Mouse (Mus musculus) heart, embryonic 12.5 days (tissue): ENCODE data around the gene Vdr. TPM values are rescaled to one million over a fixed set of nuclear protein-coding genes. Genes with fewer than 3 reads are reported as not detected.
A peak's percentile ranks its signal among the peaks of the same experiment; 100 is the strongest.

Experiments used
- ATAC-seq: fragments of 200-750 bp; cut with Nextera tagmentation; 2 replicates; pipeline ENCODE4 v1.8.0; 2017; ENCODE audit warnings: moderate TSS enrichment, moderate library complexity; ENCODE audit not compliant: insufficient number of reproducible peaks, low FRiP score
- H3K27ac ChIP-seq: fragments of 300-500 bp; sonication (generic); 2 replicates; pipeline ENCODE4 v1.5.1; 2016; ENCODE audit warnings: mild to moderate bottlenecking, moderate library complexity; ENCODE audit not compliant: poor library complexity, severe bottlenecking
- H3K27me3 ChIP-seq: fragments of 300-500 bp; sonication (generic); replicated peaks from 2 replicates; pipeline ENCODE4 v1.6.1; 2016; ENCODE audit warnings: mild to moderate bottlenecking, moderate library complexity
- H3K36me3 ChIP-seq: fragments of 300-500 bp; sonication (generic); 2 replicates; pipeline ENCODE4 v1.6.1; 2016; ENCODE audit warnings: mild to moderate bottlenecking, moderate library complexity
- H3K4me1 ChIP-seq: fragments of 300-500 bp; sonication (generic); replicated peaks from 2 replicates; pipeline ENCODE4 v1.6.1; 2016; ENCODE audit warnings: mild to moderate bottlenecking
- H3K4me2 ChIP-seq: fragments of 300-500 bp; sonication (generic); 2 replicates; pipeline ENCODE4 v1.6.1; 2016; ENCODE audit warnings: mild to moderate bottlenecking, moderate library complexity
- H3K4me3 ChIP-seq: fragments of 300-500 bp; sonication (generic); 2 replicates; pipeline ENCODE4 v1.5.1; 2016; ENCODE audit warnings: mild to moderate bottlenecking
- H3K9ac ChIP-seq: fragments of 300-500 bp; sonication (generic); 2 replicates; pipeline ENCODE4 v1.6.1; 2016; ENCODE audit warnings: mild to moderate bottlenecking, moderate library complexity
- H3K9me3 ChIP-seq: fragments of 300-500 bp; sonication (generic); replicated peaks from 2 replicates; pipeline ENCODE4 v1.6.1; 2016; ENCODE audit warnings: mild to moderate bottlenecking, moderate library complexity
- WGBS: fragments of 180-500 bp; shearing (Covaris S2); methylation state at CpG from one replicate; pipeline ENCODE4 v1.1.7; 2016; 5-methylcytosine and 5-hydroxymethylcytosine counted together
- polyA plus RNA-seq: library from polyadenylated mRNA; unstranded; fragments of >200 nt; fragmentation: Nextera tagmentation; extraction: Ambion mirVana; gene quantifications from 2 replicates; pipeline ENCODE4 v1.2.1, GENCODE M21; 2016

The Vdr gene
- polyA plus RNA-seq, 1 experiment from 2014 or later: 1.4 TPM

- Histone ChIP-seq H3K4me1 (no peaks in the 10 kb centered on the region), H3K36me3 (no peaks in the 10 kb centered on the region), H3K9me3 (no peaks in the 10 kb centered on the region), H3K4me2 (no peak overlapping the region), H3K27ac (no peak overlapping the region), H3K9ac (no peak overlapping the region), H3K4me3 (no peak overlapping the region), H3K27me3 (no peaks in the 10 kb centered on the region)
- no peak for ATAC-seq
- WGBS: 91% methylated on average over 9 of the region's 9 CpGs
Observed at GRCm38 (mm10) chr15:97921796-97922195, 11.4 kb upstream of the Vdr start.

GRCm38 (mm10) chr15:97920306-97920705, 9.9 kb upstream of the Vdr start:
- WGBS: 56% methylated on average over 5 of the region's 5 CpGs
- Histone ChIP-seq H3K36me3 (no peaks in the 10 kb centered on the region), H3K4me3 (no peak overlapping the region), H3K27ac (no peak overlapping the region), H3K4me1 (no peaks in the 10 kb centered on the region), H3K9me3 (no peaks in the 10 kb centered on the region), H3K4me2 (no peak overlapping the region), H3K27me3 (no peaks in the 10 kb centered on the region; the same call in 1 of the 2 replicates), H3K9ac (no peak overlapping the region)
- no peak for ATAC-seq

GRCm38 (mm10) chr15:97919217-97919616, 8.8 kb upstream of the Vdr start:
- Histone ChIP-seq H3K27me3 (no peaks in the 10 kb centered on the region; the same call in 1 of the 2 replicates), H3K4me1 (peaks cover 9% of the 10 kb centered on the region), H3K36me3 (no peaks in the 10 kb centered on the region), H3K9ac (no peak overlapping the region), H3K4me2 (no peak overlapping the region), H3K27ac (no peak overlapping the region), H3K4me3 (no peak overlapping the region), H3K9me3 (no peaks in the 10 kb centered on the region)
- 74% methylated on average over 7 of the region's 7 CpGs for WGBS
- no peak for ATAC-seq

GRCm38 (mm10) chr15:97917994-97918393, 7.6 kb upstream of the Vdr start:
- H3K4me1 ChIP-seq: peaks cover 18% of the 10 kb centered on the region
- H3K9me3 ChIP-seq: no peaks in the 10 kb centered on the region
- H3K36me3 ChIP-seq: no peaks in the 10 kb centered on the region
- no peaks in the 10 kb centered on the region; the same call in 1 of the 2 replicates for H3K27me3 ChIP-seq
- H3K4me3 ChIP-seq: no peak overlapping the region
- no peak overlapping the region for H3K4me2 ChIP-seq
- no peak for ATAC-seq
- 73% methylated on average over 9 of the region's 9 CpGs for WGBS
- no peak overlapping the region for H3K27ac ChIP-seq
- no peak overlapping the region for H3K9ac ChIP-seq

GRCm38 (mm10) chr15:97914331-97914747, 3.9 kb upstream of the Vdr start:
- 4% methylated on average over 9 of the region's 9 CpGs for WGBS
- Histone ChIP-seq H3K27me3 (peaks cover 22% of the 10 kb centered on the region), H3K4me3 (no peak overlapping the region), H3K27ac (no peak overlapping the region), H3K4me1 (peaks cover 18% of the 10 kb centered on the region), H3K9ac (no peak overlapping the region), H3K4me2 (peak overlapping the region; percentile 47), H3K9me3 (no peaks in the 10 kb centered on the region), H3K36me3 (no peaks in the 10 kb centered on the region)
- peak; percentile 72 for ATAC-seq

- H3K4me1 ChIP-seq: peaks cover 31% of the 10 kb centered on the region
- peak overlapping the region; percentile 63 for H3K9ac ChIP-seq
- H3K27ac ChIP-seq: no peak overlapping the region
- H3K9me3 ChIP-seq: no peaks in the 10 kb centered on the region
- peaks cover 64% of the 10 kb centered on the region for H3K27me3 ChIP-seq
- peak overlapping the region; percentile 87 for H3K4me2 ChIP-seq
- ATAC-seq: peak; percentile 82
- no peaks in the 10 kb centered on the region for H3K36me3 ChIP-seq
- WGBS: under 1% methylated on average over 59 of the region's 59 CpGs
- H3K4me3 ChIP-seq: peak overlapping the region; percentile 52
Observed at GRCm38 (mm10) chr15:97907801-97908751, 2.4 kb downstream of the Vdr start.

GRCm38 (mm10) chr15:97907202-97907601, 3.2 kb downstream of the Vdr start:
- 48% methylated on average over 5 of the region's 5 CpGs for WGBS
- Histone ChIP-seq H3K9me3 (no peaks in the 10 kb centered on the region), H3K4me2 (peak overlapping the region; percentile 87), H3K4me3 (peak overlapping the region; percentile 52; the same call in 1 of the 2 replicates), H3K4me1 (peaks cover 31% of the 10 kb centered on the region), H3K9ac (no peak overlapping the region), H3K27me3 (peaks cover 64% of the 10 kb centered on the region), H3K27ac (no peak overlapping the region), H3K36me3 (no peaks in the 10 kb centered on the region)
- no peak for ATAC-seq

- WGBS: 63% methylated on average over 6 of the region's 6 CpGs
- no peak overlapping the region for H3K4me2 ChIP-seq
- H3K4me1 ChIP-seq: peaks cover 31% of the 10 kb centered on the region
- H3K9me3 ChIP-seq: no peaks in the 10 kb centered on the region
- ATAC-seq: no peak
- no peak overlapping the region for H3K4me3 ChIP-seq
- H3K36me3 ChIP-seq: no peaks in the 10 kb centered on the region
- no peak overlapping the region for H3K27ac ChIP-seq
- H3K9ac ChIP-seq: no peak overlapping the region
- peaks cover 57% of the 10 kb centered on the region for H3K27me3 ChIP-seq
Observed at GRCm38 (mm10) chr15:97905281-97905680, 5.1 kb downstream of the Vdr start.

- Histone ChIP-seq H3K4me2 (no peak overlapping the region), H3K27me3 (peaks cover 51% of the 10 kb centered on the region), H3K36me3 (no peaks in the 10 kb centered on the region), H3K9ac (no peak overlapping the region), H3K4me1 (peaks cover 31% of the 10 kb centered on the region), H3K27ac (no peak overlapping the region), H3K9me3 (no peaks in the 10 kb centered on the region), H3K4me3 (no peak overlapping the region)
- ATAC-seq: no peak
- 57% methylated on average over 11 of the region's 11 CpGs for WGBS
Observed at GRCm38 (mm10) chr15:97904339-97904991, 6.0 kb downstream of the Vdr start.

- Histone ChIP-seq H3K4me2 (no peak overlapping the region), H3K4me3 (no peak overlapping the region), H3K27ac (no peak overlapping the region), H3K27me3 (peaks cover 41% of the 10 kb centered on the region), H3K36me3 (no peaks in the 10 kb centered on the region), H3K4me1 (peaks cover 35% of the 10 kb centered on the region), H3K9me3 (no peaks in the 10 kb centered on the region), H3K9ac (no peak overlapping the region)
- WGBS: 72% methylated on average over 15 of the region's 15 CpGs
- no peak for ATAC-seq
Observed at GRCm38 (mm10) chr15:97903261-97904009, 7.0 kb downstream of the Vdr start.

- Histone ChIP-seq H3K4me2 (no peak overlapping the region), H3K27me3 (peaks cover 21% of the 10 kb centered on the region), H3K36me3 (no peaks in the 10 kb centered on the region), H3K9ac (no peak overlapping the region), H3K4me3 (no peak overlapping the region), H3K4me1 (peaks cover 26% of the 10 kb centered on the region), H3K27ac (no peak overlapping the region), H3K9me3 (no peaks in the 10 kb centered on the region)
- WGBS: 87% methylated on average over 9 of the region's 9 CpGs
- no peak for ATAC-seq
Observed at GRCm38 (mm10) chr15:97900991-97901390, 9.4 kb downstream of the Vdr start.
